Mouse (Mus musculus) bone marrow, adult 2 months (tissue): ENCODE results near the gene Rpl23.

Experiments
- CTCF ChIP-seq: fragments of 200-500 bp; IDR thresholded peaks from 2 replicates; pipeline ENCODE4 v1.5.1; 2011; ENCODE audit warnings: low read length, control low read depth; ENCODE audit not compliant: control insufficient read depth, insufficient read depth
- POLR2A ChIP-seq: fragments of 200-500 bp; IDR thresholded peaks from 2 replicates; pipeline ENCODE4 v1.6.1; 2011; ENCODE audit warnings: low read depth, mild to moderate bottlenecking, control low read depth, low read length, borderline replicate concordance; ENCODE audit not compliant: control insufficient read depth

DNA sequence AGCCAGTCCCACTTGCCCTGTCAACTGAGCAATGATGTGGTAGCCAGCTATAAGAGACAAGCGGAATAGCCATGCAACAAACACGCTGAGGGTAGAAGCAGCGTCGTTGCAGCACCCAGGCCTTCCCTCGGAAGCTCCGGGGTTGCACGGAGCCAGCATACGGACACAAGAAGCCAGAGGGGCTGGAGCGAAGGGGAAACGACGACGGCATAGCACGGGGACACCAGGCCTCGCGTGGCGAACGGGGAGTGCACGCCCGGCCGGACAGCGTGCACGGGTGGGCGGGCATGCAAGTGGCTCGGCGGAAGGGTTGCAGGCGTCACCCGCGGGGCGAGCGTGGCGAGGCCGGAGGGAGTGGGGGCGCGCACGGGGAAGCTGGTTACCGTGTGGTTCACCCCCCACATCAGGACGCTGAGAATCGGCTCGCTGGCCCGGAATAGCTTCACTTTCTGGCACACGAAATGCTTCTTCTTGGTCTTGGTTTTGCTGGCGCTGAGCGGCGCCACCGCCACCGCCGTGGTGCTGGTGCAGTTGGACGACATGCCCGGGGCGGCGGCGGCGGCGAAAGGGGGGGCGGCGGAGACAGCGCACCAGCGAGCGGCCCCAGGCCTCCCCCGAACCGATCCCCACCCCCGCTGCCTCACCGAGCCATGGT, 38.0 kb downstream of the Rpl23 start, which contains the start of gene Pip4k2b:
- TF ChIP-seq CTCF (no peak), POLR2A (no peak)
